Mouse (Mus musculus) neural tube, embryonic 10.5 days (tissue): ENCODE measurements around the gene Tlx3.
A peak's percentile ranks its signal among the peaks of the same experiment; 100 is the strongest.

Experiments
- DNase-seq: peaks from one replicate; pipeline ENCODE4 v3.0.0-alpha.2; 2017; ENCODE audit warnings: low spot score; ENCODE audit errors: extremely low spot score

The Tlx3 gene

GRCm38 (mm10) chr11:33197673-33198072, 5.7 kb downstream of the Tlx3 start:
- peak; percentile 49 for DNase-seq

GRCm38 (mm10) chr11:33197133-33197514, 6.3 kb downstream of the Tlx3 start:
- DNase-seq, result no peak

DNA sequence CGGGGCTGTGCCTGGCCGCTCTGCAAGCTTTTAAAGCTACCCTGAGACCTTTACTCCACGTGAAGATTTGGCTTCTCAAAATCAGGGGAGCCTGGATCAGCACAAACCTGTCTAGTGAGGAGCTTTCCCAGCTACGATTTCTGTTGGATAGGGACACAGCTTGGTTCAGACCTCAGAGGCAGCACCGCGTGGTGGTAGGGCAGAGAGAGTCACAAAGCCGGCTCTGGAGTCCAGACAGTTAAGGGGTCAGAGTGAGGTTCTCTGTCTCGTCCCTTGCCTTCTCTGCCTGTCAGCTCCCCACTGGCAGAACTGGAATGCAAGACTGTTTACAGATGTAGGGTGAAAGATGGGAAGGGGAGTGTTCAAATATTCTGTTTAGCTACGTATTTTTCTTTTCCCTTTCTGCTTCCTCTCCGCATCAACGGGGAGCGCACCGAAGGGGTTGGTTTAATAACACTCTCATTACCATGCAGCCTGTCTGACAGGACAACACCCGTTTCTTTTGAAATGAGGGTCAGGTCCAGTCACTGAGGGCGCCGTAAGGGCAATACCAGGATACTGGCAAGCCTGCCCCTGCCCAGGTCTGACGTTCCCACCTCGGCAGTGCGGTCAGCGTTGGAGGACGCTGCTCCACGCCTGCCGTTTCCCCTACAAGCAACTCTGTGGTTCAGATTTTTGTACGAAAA, 6.8 kb downstream of the Tlx3 start:
- peak; percentile 65 for DNase-seq

DNA sequence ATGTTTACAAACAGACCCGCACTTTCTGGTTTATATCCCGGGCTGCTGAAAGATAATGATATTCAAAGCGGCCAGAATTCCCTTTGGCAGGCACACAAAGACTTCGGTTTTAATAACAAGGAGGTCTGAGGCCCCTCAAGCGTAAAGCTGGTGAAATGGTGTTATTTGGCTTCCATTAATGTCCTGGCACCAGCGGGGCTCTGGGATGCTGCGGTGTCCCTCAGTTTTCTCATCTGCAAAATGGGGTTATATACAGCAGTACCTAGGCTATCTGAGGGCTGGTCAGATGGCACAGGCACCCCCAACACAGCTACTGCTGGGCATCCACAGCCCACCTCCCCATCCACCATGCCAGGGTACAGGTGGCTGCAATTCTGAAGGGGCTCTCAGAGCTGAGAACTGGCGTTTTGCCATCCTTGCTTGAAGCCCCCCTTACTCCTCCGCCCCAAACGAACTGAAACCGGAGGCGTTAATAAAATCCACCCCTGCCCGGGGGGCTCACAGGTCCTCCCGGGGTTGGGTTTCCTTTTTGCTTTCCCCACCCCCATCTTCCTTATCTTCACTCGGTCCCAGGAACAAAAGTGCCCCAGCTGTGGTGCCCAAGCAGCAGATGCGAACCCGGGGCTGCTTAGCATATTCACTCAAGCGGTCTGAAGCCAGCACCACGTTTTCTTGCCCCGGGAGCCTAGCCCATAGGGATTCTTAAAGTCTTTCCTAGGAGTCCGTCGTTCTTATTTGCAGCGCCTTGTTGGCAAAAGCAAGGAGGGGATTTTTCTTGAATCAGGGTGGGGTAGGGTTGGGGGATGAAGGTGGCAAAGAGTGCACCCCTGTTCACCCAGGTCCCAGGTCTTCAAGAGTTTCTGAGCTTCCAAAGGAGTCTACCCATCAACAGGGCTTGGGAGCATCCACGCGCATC, 7.6 kb downstream of the Tlx3 start:
- no peak for DNase-seq

DNA sequence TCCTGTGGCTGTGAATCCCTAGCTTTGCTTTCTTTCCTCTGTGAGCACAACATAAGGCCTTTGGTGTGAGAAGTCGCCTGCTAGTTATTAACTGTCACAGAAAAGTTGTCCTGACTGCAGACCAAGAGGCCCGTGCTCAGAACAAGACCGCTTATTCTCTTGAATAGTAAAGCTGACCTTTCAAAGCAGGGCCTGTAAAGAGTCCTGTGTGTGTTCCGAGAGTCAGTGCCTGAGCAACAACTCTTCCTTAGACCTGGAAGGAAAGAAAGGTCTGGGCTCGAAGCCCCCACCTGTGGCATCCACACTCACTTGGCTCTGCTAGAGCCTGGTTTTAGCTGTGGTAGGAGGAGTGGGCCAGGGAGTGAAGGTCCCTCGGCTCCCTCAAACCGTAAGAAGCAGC, 8.3 kb downstream of the Tlx3 start:
- peak; percentile 43 for DNase-seq

DNA sequence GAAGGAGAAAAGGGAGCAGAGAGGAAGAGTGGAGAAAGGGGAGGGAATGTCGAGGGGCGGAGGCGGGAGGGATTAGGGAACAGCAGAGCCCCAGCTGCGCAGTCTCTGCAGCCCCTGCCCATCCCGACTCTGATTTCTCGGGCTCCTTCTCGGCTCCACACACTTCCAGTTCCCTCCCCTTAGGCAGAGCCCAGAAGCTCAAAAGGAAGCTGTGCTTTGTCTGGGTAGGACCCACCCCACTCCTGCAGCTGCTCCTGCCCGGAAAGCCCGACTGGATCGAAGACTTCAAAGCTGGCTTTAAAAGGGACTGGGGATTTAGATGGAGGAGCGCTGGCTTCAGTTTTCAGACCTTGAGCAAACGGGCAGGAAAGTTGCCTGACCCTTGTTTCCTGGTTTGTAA, 9.7 kb downstream of the Tlx3 start:
- peak; percentile 44 for DNase-seq

DNA sequence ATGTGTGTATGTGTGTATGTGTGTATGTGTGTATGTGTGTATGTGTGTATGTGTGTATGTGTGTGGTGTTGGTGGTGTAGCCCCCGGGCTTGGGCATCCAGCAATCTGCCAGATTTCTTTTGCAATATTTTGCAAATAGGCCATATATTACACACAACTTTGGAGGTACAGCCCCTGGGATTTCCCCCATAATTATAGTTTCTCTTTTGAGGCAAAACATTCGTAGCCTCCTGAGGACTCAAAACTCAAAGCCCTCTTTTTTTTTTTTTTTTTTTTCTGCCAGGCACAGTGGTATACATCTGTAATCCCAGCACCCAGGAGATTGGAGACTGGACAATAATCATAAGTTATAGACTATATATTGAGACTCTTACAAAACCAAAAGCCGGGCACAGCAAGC, 21.6 kb downstream of the Tlx3 start:
- DNase-seq, result no peak

GRCm38 (mm10) chr11:33180701-33181116, 22.7 kb downstream of the Tlx3 start:
- DNase-seq, result peak; percentile 51

- DNase-seq, result no peak
Measured at GRCm38 (mm10) chr11:33179802-33180201, 23.6 kb downstream of the Tlx3 start.

GRCm38 (mm10) chr11:33176525-33177245, 26.7 kb downstream of the Tlx3 start:
- DNase-seq, result peak; percentile 53

DNA sequence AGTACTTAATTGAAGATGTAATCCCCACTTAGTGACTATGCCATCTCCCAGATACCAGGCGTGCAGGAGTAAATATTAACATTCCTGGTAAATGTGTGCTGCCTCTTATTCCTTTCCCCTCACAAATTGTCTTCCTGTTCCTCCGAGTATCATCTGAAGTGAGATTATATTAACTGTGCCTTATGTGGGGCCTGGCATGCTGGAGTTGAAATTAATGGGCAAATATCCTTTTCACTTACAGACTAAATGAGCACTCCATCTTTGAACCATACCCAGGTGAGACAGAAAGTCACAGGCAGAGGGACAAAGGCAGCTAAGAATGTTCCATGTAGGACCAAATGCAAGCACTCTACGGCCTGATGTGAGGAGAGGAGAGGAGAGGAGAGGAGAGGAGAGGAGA, 27.6 kb downstream of the Tlx3 start:
- no peak for DNase-seq

- DNase-seq, result peak; percentile 65
Measured at GRCm38 (mm10) chr11:33170489-33170888, 32.9 kb downstream of the Tlx3 start.

GRCm38 (mm10) chr11:33162998-33163506, 40.3 kb downstream of the Tlx3 start, which contains the start of gene Npm1:
Gene Npm1, minus strand, starts transcription at chr11:33163206.
- DNase-seq, result peak; percentile 99

GRCm38 (mm10) chr11:33162211-33162997, 41.0 kb downstream of the Tlx3 start:
- DNase-seq, result peak; percentile 79

DNA sequence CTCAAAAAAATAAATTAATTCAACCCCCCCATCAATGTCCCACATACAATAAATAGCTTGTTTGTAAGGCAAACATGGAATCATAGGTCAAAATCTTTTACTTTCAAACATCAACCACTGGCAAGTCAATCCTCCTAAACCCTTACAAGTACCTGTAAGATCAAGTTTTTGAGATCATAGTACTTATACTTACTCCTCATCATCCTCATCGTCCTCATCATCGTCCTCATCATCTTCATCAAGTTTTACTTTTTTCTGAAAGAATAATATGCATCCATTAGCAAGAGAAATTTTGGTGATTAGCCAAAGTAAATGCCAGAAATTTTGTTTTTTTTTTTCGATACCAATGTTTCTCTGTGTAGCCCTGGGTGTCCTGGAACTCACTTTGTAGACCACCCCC, 43.6 kb downstream of the Tlx3 start:
- no peak for DNase-seq

DNA sequence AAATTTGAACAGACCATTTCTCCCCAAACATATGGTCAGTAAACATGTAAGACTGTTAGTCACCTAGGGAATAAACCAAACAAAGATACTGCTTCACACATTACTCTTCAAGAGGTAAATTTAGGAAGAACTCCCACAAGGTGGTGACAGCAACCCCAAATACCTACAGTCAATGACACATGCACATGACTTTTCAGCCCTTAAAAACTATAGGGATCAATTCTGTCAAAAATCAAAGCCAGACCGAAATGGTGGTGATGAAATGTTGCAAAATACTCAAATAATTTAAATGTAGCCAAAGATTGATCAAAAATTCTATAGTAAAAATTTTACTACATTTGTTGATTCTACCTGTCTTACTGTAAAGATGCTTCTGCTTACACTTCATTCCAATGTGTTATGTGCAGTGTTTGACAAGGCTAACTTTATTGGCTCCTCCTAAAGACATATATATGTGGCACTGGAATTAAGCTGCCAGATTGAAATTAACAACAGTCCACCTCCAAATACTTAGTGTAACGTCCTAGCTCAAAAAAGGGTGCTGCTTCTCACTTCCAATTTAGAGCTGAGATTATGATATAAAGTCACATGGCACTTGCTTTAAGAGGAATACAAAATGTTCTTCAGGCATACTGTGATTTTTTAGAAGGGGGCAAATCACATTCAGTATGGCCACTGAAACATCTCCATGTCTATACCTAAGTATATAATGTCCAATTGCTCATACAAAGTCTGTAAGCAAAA, 45.8 kb downstream of the Tlx3 start:
- no peak for DNase-seq

- no peak for DNase-seq
Measured at GRCm38 (mm10) chr11:33156436-33157015, 46.9 kb downstream of the Tlx3 start.

GRCm38 (mm10) chr11:33154459-33154858, 48.9 kb downstream of the Tlx3 start:
- no peak for DNase-seq

- DNase-seq, result no peak
Measured at GRCm38 (mm10) chr11:33152997-33153396, 50.4 kb downstream of the Tlx3 start.

GRCm38 (mm10) chr11:33151780-33152145, 51.6 kb downstream of the Tlx3 start:
- no peak for DNase-seq
